Mouse (Mus musculus) lung, adult 2 months (tissue): ENCODE results near the gene Hdgfl2.

Experiments used
- CTCF ChIP-seq: fragments of 200-500 bp; IDR thresholded peaks from 2 replicates; pipeline ENCODE4 v1.5.1; 2011; ENCODE audit warnings: mild to moderate bottlenecking, low read length, control low read depth; ENCODE audit not compliant: insufficient read depth
- POLR2A ChIP-seq: fragments of 200-500 bp; IDR thresholded peaks from 2 replicates; pipeline ENCODE4 v1.6.1; 2011; ENCODE audit warnings: low read depth, mild to moderate bottlenecking, control low read depth, low read length, borderline replicate concordance; ENCODE audit errors: extremely low read depth

DNA sequence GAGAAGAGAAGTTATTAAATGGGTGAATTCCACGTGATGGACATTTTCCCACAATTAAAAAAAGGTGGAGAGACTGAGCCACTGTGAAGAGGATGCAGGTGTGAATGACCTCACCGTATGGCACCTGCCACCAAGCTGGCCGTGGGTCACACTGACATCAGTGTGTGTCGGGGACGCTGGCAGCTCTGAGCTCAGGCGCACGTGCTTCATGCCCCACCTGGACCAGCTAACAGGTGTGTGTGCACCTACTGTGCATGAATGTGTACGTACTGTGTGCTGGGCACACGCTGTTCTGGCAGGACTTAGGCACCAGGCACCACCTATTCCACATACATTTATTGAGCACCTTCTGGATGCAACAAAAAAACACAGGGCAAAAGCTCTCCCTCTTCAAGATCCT, 65.1 kb downstream of the Hdgfl2 start:
- TF ChIP-seq POLR2A = no peak
- TF ChIP-seq CTCF = no peak
